Mouse (Mus musculus) lung, embryonic 16.5 days (tissue): ENCODE data around the gene Sbf1. TPM values are rescaled to one million over a fixed set of nuclear protein-coding genes. Genes with fewer than 3 reads are reported as not detected.

Experiments
- ATAC-seq: fragments of 200-750 bp; cut with Nextera tagmentation; 2 replicates; pipeline ENCODE4 v1.8.0; 2017; ENCODE audit warnings: low read depth, mild to moderate bottlenecking, moderate library complexity
- H3K27ac ChIP-seq: fragments of 300-500 bp; sonication (generic); 2 replicates; pipeline ENCODE4 v1.5.1; 2014; ENCODE audit warnings: mild to moderate bottlenecking, control low read depth, low read length
- H3K27me3 ChIP-seq: fragments of 300-500 bp; sonication (generic); 2 replicates; pipeline ENCODE4 v1.6.1; 2014; ENCODE audit warnings: low read depth, low read length, mixed read lengths; ENCODE audit not compliant: control insufficient read depth, insufficient read depth
- H3K36me3 ChIP-seq: fragments of 300-500 bp; sonication (generic); 2 replicates; pipeline ENCODE4 v1.6.1; 2014; ENCODE audit warnings: low read length; ENCODE audit not compliant: control insufficient read depth, insufficient read depth
- H3K4me1 ChIP-seq: fragments of 300-500 bp; sonication (generic); replicated peaks from 2 replicates; pipeline ENCODE4 v1.6.1; 2014; ENCODE audit warnings: low read length, mixed read lengths; ENCODE audit not compliant: control insufficient read depth, insufficient read depth
- H3K4me2 ChIP-seq: fragments of 300-500 bp; sonication (generic); 2 replicates; pipeline ENCODE4 v1.6.1; 2014; ENCODE audit warnings: low read depth, low read length, control low read depth
- H3K4me3 ChIP-seq: fragments of 300-500 bp; sonication (generic); 2 replicates; pipeline ENCODE4 v1.5.1; 2014; ENCODE audit warnings: mild to moderate bottlenecking, low read length, control low read depth
- H3K9ac ChIP-seq: fragments of 300-500 bp; sonication (generic); 2 replicates; pipeline ENCODE4 v1.6.1; 2014; ENCODE audit warnings: low read length, control low read depth
- H3K9me3 ChIP-seq: fragments of 300-500 bp; sonication (generic); 2 replicates; pipeline ENCODE4 v1.6.1; 2016; ENCODE audit warnings: low read length; ENCODE audit not compliant: control insufficient read depth
- WGBS: fragments of 180-500 bp; shearing (Covaris S2); extraction: QIAGEN DNeasy Blood & Tissue Kit; methylation state at CpG from one replicate; pipeline ENCODE4 v1.1.7; 2014; 5-methylcytosine and 5-hydroxymethylcytosine counted together
- polyA plus RNA-seq: library from polyadenylated mRNA; unstranded; fragments of >200 nt; fragmentation: Nextera tagmentation; extraction: Ambion mirVana; gene quantifications from 2 replicates; pipeline ENCODE4 v1.2.1, GENCODE M21; 2015

Gene Sbf1
- polyA plus RNA-seq, 1 experiment from 2014 or later = 50.5 TPM

- ATAC-seq = no peak
- no peak overlapping the region for H3K9ac ChIP-seq
- no peaks in the 10 kb centered on the region for H3K9me3 ChIP-seq
- H3K36me3 ChIP-seq = peaks cover 15% of the 10 kb centered on the region
- WGBS = 94% methylated on average over 4 of the region's 4 CpGs
- no peak overlapping the region for H3K4me2 ChIP-seq
- H3K27ac ChIP-seq = no peak overlapping the region
- H3K27me3 ChIP-seq = no peaks in the 10 kb centered on the region
- no peak overlapping the region for H3K4me3 ChIP-seq
- no peaks in the 10 kb centered on the region for H3K4me1 ChIP-seq
Observed at GRCm38 (mm10) chr15:89277366-89277765, 37.7 kb downstream of the Sbf1 start.

DNA sequence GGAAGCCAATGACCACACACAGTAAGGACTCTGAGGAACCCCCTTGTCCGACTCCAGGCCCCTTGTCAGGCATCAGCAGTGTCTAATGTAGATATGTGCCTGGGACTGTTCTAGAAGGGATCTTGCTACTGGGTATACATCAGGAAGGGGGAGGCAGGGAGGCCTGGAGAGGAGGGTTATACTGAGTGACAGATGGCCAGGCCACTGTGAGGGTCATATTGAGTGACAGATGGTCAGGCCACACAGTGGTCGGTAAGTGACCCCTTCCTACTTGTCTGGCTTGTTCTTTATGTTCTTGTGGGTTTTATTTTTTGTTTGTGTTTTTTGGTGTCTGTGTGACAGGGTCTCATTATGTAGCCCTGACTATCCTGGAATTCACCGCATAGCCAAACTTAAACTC, 39.6 kb downstream of the Sbf1 start:
- Histone ChIP-seq H3K4me3 (no peak overlapping the region), H3K36me3 (peaks cover 11% of the 10 kb centered on the region), H3K9me3 (no peaks in the 10 kb centered on the region), H3K9ac (no peak overlapping the region), H3K27me3 (no peaks in the 10 kb centered on the region), H3K4me1 (no peaks in the 10 kb centered on the region), H3K27ac (no peak overlapping the region), H3K4me2 (no peak overlapping the region)
- no peak for ATAC-seq
- WGBS = 80% methylated on average over 3 of the region's 3 CpGs

GRCm38 (mm10) chr15:89264485-89264884, 50.6 kb downstream of the Sbf1 start:
- Histone ChIP-seq H3K4me1 (no peaks in the 10 kb centered on the region), H3K4me2 (no peak overlapping the region), H3K36me3 (peaks cover 8% of the 10 kb centered on the region), H3K27me3 (no peaks in the 10 kb centered on the region), H3K9ac (no peak overlapping the region), H3K9me3 (no peaks in the 10 kb centered on the region), H3K4me3 (no peak overlapping the region), H3K27ac (no peak overlapping the region)
- ATAC-seq = no peak
- WGBS = 52% methylated on average over 5 of the region's 5 CpGs

GRCm38 (mm10) chr15:89258997-89259396, 56.1 kb downstream of the Sbf1 start:
- Histone ChIP-seq H3K27ac (no peak overlapping the region), H3K4me2 (no peak overlapping the region), H3K4me1 (no peaks in the 10 kb centered on the region), H3K36me3 (peaks cover 13% of the 10 kb centered on the region), H3K9me3 (no peaks in the 10 kb centered on the region), H3K9ac (no peak overlapping the region), H3K4me3 (no peak overlapping the region), H3K27me3 (no peaks in the 10 kb centered on the region)
- ATAC-seq = no peak
- 85% methylated on average over 5 of the region's 5 CpGs for WGBS

- ATAC-seq = no peak
- no peak overlapping the region for H3K27ac ChIP-seq
- H3K9ac ChIP-seq = no peak overlapping the region
- no peaks in the 10 kb centered on the region for H3K4me1 ChIP-seq
- 84% methylated on average over 4 of the region's 4 CpGs for WGBS
- H3K9me3 ChIP-seq = no peaks in the 10 kb centered on the region
- no peak overlapping the region for H3K4me2 ChIP-seq
- H3K36me3 ChIP-seq = peaks cover 10% of the 10 kb centered on the region; the same call in 1 of the 2 replicates
- H3K27me3 ChIP-seq = no peaks in the 10 kb centered on the region
- H3K4me3 ChIP-seq = no peak overlapping the region
Observed at GRCm38 (mm10) chr15:89255330-89255729, 59.8 kb downstream of the Sbf1 start.

GRCm38 (mm10) chr15:89249063-89249462, 66.0 kb downstream of the Sbf1 start:
- H3K9me3 ChIP-seq = no peaks in the 10 kb centered on the region
- no peak for ATAC-seq
- 78% methylated on average over 6 of the region's 6 CpGs for WGBS
- H3K27me3 ChIP-seq = no peaks in the 10 kb centered on the region
- peaks cover 4% of the 10 kb centered on the region; the same call in 1 of the 2 replicates for H3K36me3 ChIP-seq
- H3K4me3 ChIP-seq = no peak overlapping the region
- no peak overlapping the region for H3K27ac ChIP-seq
- no peaks in the 10 kb centered on the region for H3K4me1 ChIP-seq
- no peak overlapping the region for H3K9ac ChIP-seq
- H3K4me2 ChIP-seq = no peak overlapping the region

DNA sequence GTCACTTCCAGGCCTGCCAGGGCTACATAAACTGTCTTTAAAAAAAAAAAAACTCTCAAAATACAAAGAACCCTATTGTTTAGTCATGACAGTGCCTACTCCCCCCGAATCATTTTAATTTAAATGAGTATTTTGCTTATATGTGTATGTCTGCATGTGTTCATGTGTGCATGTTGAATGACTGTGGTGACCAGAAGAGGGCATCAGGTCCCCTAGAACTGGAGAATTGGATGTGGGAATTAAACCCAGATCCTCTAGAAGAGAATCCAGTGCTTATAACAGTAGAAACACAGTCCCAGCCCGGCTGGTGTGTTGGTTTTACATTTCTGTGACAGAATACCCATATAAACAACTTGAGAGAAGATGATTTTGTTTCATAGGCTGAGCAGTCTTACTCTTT, 74.1 kb downstream of the Sbf1 start:
- Histone ChIP-seq H3K4me3 (no peak overlapping the region), H3K4me2 (no peak overlapping the region), H3K27ac (no peak overlapping the region), H3K9me3 (no peaks in the 10 kb centered on the region), H3K27me3 (no peaks in the 10 kb centered on the region), H3K36me3 (peaks cover 12% of the 10 kb centered on the region), H3K9ac (no peak overlapping the region), H3K4me1 (no peaks in the 10 kb centered on the region)
- ATAC-seq = no peak
- WGBS = 59% methylated on average over 2 of the region's 2 CpGs

- Histone ChIP-seq H3K9ac (no peak overlapping the region), H3K27me3 (no peaks in the 10 kb centered on the region), H3K4me3 (no peak overlapping the region), H3K36me3 (peaks cover 12% of the 10 kb centered on the region), H3K27ac (no peak overlapping the region), H3K4me2 (no peak overlapping the region), H3K9me3 (no peaks in the 10 kb centered on the region), H3K4me1 (no peaks in the 10 kb centered on the region)
- WGBS = 47% methylated on average over 3 of the region's 3 CpGs
- no peak for ATAC-seq
Observed at GRCm38 (mm10) chr15:89239751-89240392, 75.2 kb downstream of the Sbf1 start.
